Mouse (Mus musculus): ENCODE results near the gene Prr14l.

- TF ChIP-seq CTCF (IDR thresholded peaks at IDR 0.05; ENCODE audit: insufficient read depth, low read depth, low read length) (no peak), POLR2A (IDR thresholded peaks at IDR 0.05; ENCODE audit: insufficient read depth, low read depth, low read length) (peak; percentile 75)
These were observed 9.5 kb upstream of the Prr14l start, which contains the start of gene Depdc5 for GRCm38 (mm10) chr5:32863253-32864228.
